Comparison of ENCODE assay signal across 8 mouse cellular contexts in the genomic region with DNA sequence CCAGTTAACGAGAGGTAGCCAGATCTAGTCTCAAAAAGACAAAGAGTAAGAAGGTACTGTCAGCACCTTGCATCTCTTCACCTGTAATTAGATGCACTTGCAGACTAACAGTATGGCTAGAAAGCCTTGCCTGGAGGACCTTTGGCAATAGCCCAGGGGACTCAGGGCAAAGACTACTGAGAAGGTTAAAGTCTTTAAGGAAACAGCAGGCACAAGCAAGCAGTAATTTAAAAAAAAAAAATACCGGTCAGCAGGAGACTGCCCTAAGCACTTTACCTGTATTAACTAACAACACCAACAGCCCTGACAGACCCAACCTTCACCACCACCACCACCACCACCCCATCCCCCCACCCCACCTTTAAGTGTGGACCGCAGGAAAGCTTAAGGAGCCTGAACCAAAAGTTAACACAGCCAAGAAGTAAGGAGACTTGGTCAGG. TPM values are rescaled to one million over a fixed set of nuclear protein-coding genes. Genes with fewer than 3 reads are reported as not detected.
A peak's percentile ranks its signal among the peaks of the same experiment; 100 is the strongest.
DNase-seq lines count a peak whose midpoint lies in the region; ATAC-seq and TF ChIP-seq lines count a peak whose summit lies in the region.
"Not testable (repeated sequence)": the region's sequence is repeated elsewhere in the genome, so short reads cannot be mapped to it uniquely, and the experiment has no call there.

A gene (plus strand): TSS at position 390 of the 440 bp plus-strand sequence.

- peak within 1 kb of the TSS; percentile 95 for H3K9ac ChIP-seq in ES-Bruce4 (ENCODE audit: low read depth, poor library complexity, severe bottlenecking)
- H3K9ac ChIP-seq in embryonic facial prominence, embryonic 14.5 days (ENCODE audit: low read depth, low read length) = peak within 1 kb of the TSS; percentile 87
- H3K9ac ChIP-seq in hindbrain, embryonic 16.5 days (ENCODE audit: low read depth, low read length) = peak within 1 kb of the TSS; percentile 93
- peak within 1 kb of the TSS; percentile 88 for H3K9ac ChIP-seq in kidney, postnatal 0 days (ENCODE audit: low read depth, low read length)
- H3K9ac ChIP-seq in liver, embryonic 11.5 days (ENCODE audit: low read depth, low read length) = peak within 1 kb of the TSS; percentile 98

- H3K36me3 ChIP-seq in ES-Bruce4 (ENCODE audit: control insufficient read depth, insufficient read depth, low read length, poor library complexity, severe bottlenecking); embryonic facial prominence, embryonic 14.5 days (ENCODE audit: control insufficient read depth, insufficient read depth, low read length); heart, embryonic 10.5 days; hindbrain, embryonic 16.5 days (ENCODE audit: control insufficient read depth, insufficient read depth, low read length); kidney, postnatal 0 days (ENCODE audit: insufficient read depth, low read length); liver, embryonic 11.5 days (ENCODE audit: control insufficient read depth, insufficient read depth, low read length); midbrain, embryonic 10.5 days: not testable (repeated sequence)

- not testable (repeated sequence) for H3K27me3 ChIP-seq in ES-Bruce4 (ENCODE audit: control insufficient read depth, insufficient read depth, low read length, poor library complexity, severe bottlenecking); kidney, postnatal 0 days (ENCODE audit: insufficient read depth, low read length)
- H3K27me3 ChIP-seq in embryonic facial prominence, embryonic 14.5 days (replicated peaks; ENCODE audit: control insufficient read depth, insufficient read depth, low read length) = peaks cover 18% of the 10 kb centered on the region
- peaks cover 32% of the 10 kb centered on the region for H3K27me3 ChIP-seq in heart, embryonic 10.5 days (ENCODE audit: insufficient read depth, poor library complexity, severe bottlenecking)
- H3K27me3 ChIP-seq in hindbrain, embryonic 16.5 days (replicated peaks; ENCODE audit: control insufficient read depth, insufficient read depth, low read length) = peaks cover 10% of the 10 kb centered on the region; the same call in 1 of the 2 replicates
- peaks cover 13% of the 10 kb centered on the region for H3K27me3 ChIP-seq in liver, embryonic 11.5 days (replicated peaks; ENCODE audit: control insufficient read depth, insufficient read depth, low read length)
- peaks cover 35% of the 10 kb centered on the region for H3K27me3 ChIP-seq in midbrain, embryonic 10.5 days (ENCODE audit: low read depth, poor library complexity, severe bottlenecking)

- H3K4me2 ChIP-seq in embryonic facial prominence, embryonic 14.5 days (ENCODE audit: low read depth, low read length) = peak within 1 kb of the TSS; percentile 96
- peak within 1 kb of the TSS; percentile 95 for H3K4me2 ChIP-seq in hindbrain, embryonic 16.5 days (ENCODE audit: low read length)
- peak within 1 kb of the TSS; percentile 96 for H3K4me2 ChIP-seq in kidney, postnatal 0 days (ENCODE audit: low read length)
- peak within 1 kb of the TSS; percentile 100 for H3K4me2 ChIP-seq in liver, embryonic 11.5 days

- ATAC-seq in embryonic facial prominence, embryonic 14.5 days (ENCODE audit: low read depth); hindbrain, embryonic 16.5 days; kidney, postnatal 0 days (replicated peaks; ENCODE audit: low FRiP score, low read depth); liver, embryonic 11.5 days (replicated peaks; ENCODE audit: low FRiP score): not testable (repeated sequence)

- TF ChIP-seq CTCF in ES-Bruce4 (IDR thresholded peaks at IDR 0.05; ENCODE audit: low read depth, low read length); kidney, postnatal 0 days (IDR thresholded peaks at IDR 0.05; ENCODE audit: low read depth); olfactory bulb, adult 2 months (IDR thresholded peaks at IDR 0.05; ENCODE audit: insufficient read depth, low read depth, low read length): not testable (repeated sequence)

- not testable (repeated sequence) for H3K4me1 ChIP-seq in ES-Bruce4 (ENCODE audit: control insufficient read depth, insufficient read depth, low read length)
- H3K4me1 ChIP-seq in embryonic facial prominence, embryonic 14.5 days (ENCODE audit: control insufficient read depth, insufficient read depth, low read length) = peaks cover 20% of the 10 kb centered on the region
- H3K4me1 ChIP-seq in heart, embryonic 10.5 days = peaks cover 63% of the 10 kb centered on the region
- peaks cover 32% of the 10 kb centered on the region for H3K4me1 ChIP-seq in hindbrain, embryonic 16.5 days (ENCODE audit: control insufficient read depth, insufficient read depth, low read depth, low read length)
- peaks cover 20% of the 10 kb centered on the region; the same call in 1 of the 2 replicates for H3K4me1 ChIP-seq in kidney, postnatal 0 days (replicated peaks; ENCODE audit: insufficient read depth, low read length)
- H3K4me1 ChIP-seq in liver, embryonic 11.5 days (replicated peaks; ENCODE audit: control insufficient read depth, insufficient read depth, low read length) = peaks cover 51% of the 10 kb centered on the region
- peaks cover 47% of the 10 kb centered on the region for H3K4me1 ChIP-seq in midbrain, embryonic 10.5 days
- peaks cover 22% of the 10 kb centered on the region for H3K4me1 ChIP-seq in olfactory bulb, adult 2 months (ENCODE audit: control insufficient read depth, insufficient read depth, low read length)

- WGBS in embryonic facial prominence, embryonic 14.5 days = 29% methylated on average over 3 of the region's 3 CpGs
- WGBS in heart, embryonic 10.5 days = 21% methylated on average over 3 of the region's 3 CpGs
- 41% methylated on average over 3 of the region's 3 CpGs for WGBS in hindbrain, embryonic 16.5 days
- WGBS in kidney, postnatal 0 days = 27% methylated on average over 3 of the region's 3 CpGs
- WGBS in liver, embryonic 11.5 days = 22% methylated on average over 3 of the region's 3 CpGs
- WGBS in midbrain, embryonic 10.5 days = 28% methylated on average over 3 of the region's 3 CpGs
- WGBS in olfactory bulb, adult 2 months = 20% methylated on average over 3 of the region's 3 CpGs

- H3K9me3 ChIP-seq in ES-Bruce4 (replicated peaks; ENCODE audit: control insufficient read depth, insufficient read depth, low read length, poor library complexity, severe bottlenecking); embryonic facial prominence, embryonic 14.5 days (ENCODE audit: control insufficient read depth, low read length); heart, embryonic 10.5 days; hindbrain, embryonic 16.5 days (ENCODE audit: control insufficient read depth, low read length); kidney, postnatal 0 days (replicated peaks; ENCODE audit: low read length); liver, embryonic 11.5 days (ENCODE audit: control insufficient read depth, low read length); midbrain, embryonic 10.5 days (replicated peaks): not testable (repeated sequence)

- H3K4me3 ChIP-seq in ES-Bruce4 (ENCODE audit: low read depth, low read length) = peak within 1 kb of the TSS; percentile 64
- peak within 1 kb of the TSS; percentile 96 for H3K4me3 ChIP-seq in embryonic facial prominence, embryonic 14.5 days (ENCODE audit: low read depth, low read length)
- peak within 1 kb of the TSS; percentile 96 for H3K4me3 ChIP-seq in heart, embryonic 10.5 days
- H3K4me3 ChIP-seq in hindbrain, embryonic 16.5 days (ENCODE audit: low read length) = peak within 1 kb of the TSS; percentile 84
- peak within 1 kb of the TSS; percentile 86 for H3K4me3 ChIP-seq in kidney, postnatal 0 days (replicated peaks; ENCODE audit: low read depth, low read length)
- peak within 1 kb of the TSS; percentile 100 for H3K4me3 ChIP-seq in liver, embryonic 11.5 days (ENCODE audit: low read depth, low read length)
- peak within 1 kb of the TSS; percentile 88 for H3K4me3 ChIP-seq in midbrain, embryonic 10.5 days
- peak within 1 kb of the TSS; percentile 86 for H3K4me3 ChIP-seq in olfactory bulb, adult 2 months (ENCODE audit: insufficient read depth, low read depth, low read length)

- DNase-seq in embryonic facial prominence, embryonic 14.5 days (ENCODE audit: low spot score); heart, embryonic 10.5 days (ENCODE audit: low spot score); kidney, postnatal 0 days (ENCODE audit: low spot score); liver, embryonic 11.5 days (ENCODE audit: low spot score); midbrain, embryonic 10.5 days (ENCODE audit: low spot score): not testable (repeated sequence)

- not testable (repeated sequence) for TF ChIP-seq EP300 in ES-Bruce4 (IDR thresholded peaks at IDR 0.05; ENCODE audit: insufficient read depth, low read depth, low read length)

- not testable (repeated sequence) for H3K27ac ChIP-seq in ES-Bruce4 (ENCODE audit: insufficient read depth, low read length); olfactory bulb, adult 2 months (ENCODE audit: insufficient read depth, low read depth, low read length)
- peak within 1 kb of the TSS; percentile 33; the same call in 1 of the 2 replicates for H3K27ac ChIP-seq in embryonic facial prominence, embryonic 14.5 days (replicated peaks; ENCODE audit: low read depth, low read length)
- H3K27ac ChIP-seq in heart, embryonic 10.5 days = peak within 1 kb of the TSS; percentile 92
- peak within 1 kb of the TSS; percentile 36 for H3K27ac ChIP-seq in hindbrain, embryonic 16.5 days (ENCODE audit: low read depth, low read length)
- peak within 1 kb of the TSS; percentile 72 for H3K27ac ChIP-seq in kidney, postnatal 0 days
- H3K27ac ChIP-seq in liver, embryonic 11.5 days (ENCODE audit: low read depth, low read length) = peak within 1 kb of the TSS; percentile 99
- peak within 1 kb of the TSS; percentile 92 for H3K27ac ChIP-seq in midbrain, embryonic 10.5 days (replicated peaks)

- not testable (repeated sequence) for TF ChIP-seq POLR2A in ES-Bruce4 (IDR thresholded peaks at IDR 0.05; ENCODE audit: insufficient read depth, low read length); olfactory bulb, adult 2 months (IDR thresholded peaks at IDR 0.05; ENCODE audit: insufficient read depth, low read depth, low read length)

RNA-seq across cellular contexts. Expression of the gene that starts here (rescaled TPM):
- polyA plus RNA-seq in ES-Bruce4 (2011; ENCODE audit: insufficient read depth, insufficient read length, low read depth, missing spikeins) = not detected in 2 replicates
- polyA plus RNA-seq in embryonic facial prominence, embryonic 14.5 days (2014; fragmentation: Nextera tagmentation; extraction: Ambion mirVana) = 0.14 TPM in 1 of 2 replicates, not detected in the other
- polyA plus RNA-seq in heart, embryonic 10.5 days (2016; fragmentation: Nextera tagmentation; extraction: Ambion mirVana) = not detected in 2 replicates
- 0.11 and 0.16 TPM in 2 replicates for polyA plus RNA-seq in hindbrain, embryonic 16.5 days (2015; fragmentation: Nextera tagmentation; extraction: Ambion mirVana)
- 1.3 and 1.5 TPM in 2 replicates for polyA plus RNA-seq in kidney, postnatal 0 days (2015; fragmentation: Nextera tagmentation; extraction: Ambion mirVana)
- 0.10 TPM in 1 of 2 replicates, not detected in the other for polyA plus RNA-seq in liver, embryonic 11.5 days (2014; fragmentation: Nextera tagmentation; extraction: Ambion mirVana)
- 0.04 TPM in 1 of 2 replicates, not detected in the other for polyA plus RNA-seq in midbrain, embryonic 10.5 days (2016; fragmentation: Nextera tagmentation; extraction: Ambion mirVana)
- not detected in 2 replicates for polyA plus RNA-seq in olfactory bulb, adult 2 months (2012; ENCODE audit: insufficient read depth, insufficient read length, low replicate concordance, missing spikeins)
